Mouse (Mus musculus) gastrocnemius, postnatal 25 days (tissue): ENCODE data around the gene Ccdc142. TPM values are rescaled to one million over a fixed set of nuclear protein-coding genes. Genes with fewer than 3 reads are reported as not detected.
A peak's percentile ranks its signal among the peaks of the same experiment; 100 is the strongest.

Experiments
- DNase-seq: peaks from one replicate; pipeline ENCODE4 v3.0.0; 2022
- total RNA-seq, 2 experiments: library from RNA; stranded (reverse); gene quantifications; 1 replicate in 1 of 2; 2 replicates in 1 of 2; pipeline ENCODE4 v1.2.3; 2021

Gene Ccdc142
- total RNA-seq, 2 experiments from 2014 or later: 0.54 to 1.7 TPM

DNA sequence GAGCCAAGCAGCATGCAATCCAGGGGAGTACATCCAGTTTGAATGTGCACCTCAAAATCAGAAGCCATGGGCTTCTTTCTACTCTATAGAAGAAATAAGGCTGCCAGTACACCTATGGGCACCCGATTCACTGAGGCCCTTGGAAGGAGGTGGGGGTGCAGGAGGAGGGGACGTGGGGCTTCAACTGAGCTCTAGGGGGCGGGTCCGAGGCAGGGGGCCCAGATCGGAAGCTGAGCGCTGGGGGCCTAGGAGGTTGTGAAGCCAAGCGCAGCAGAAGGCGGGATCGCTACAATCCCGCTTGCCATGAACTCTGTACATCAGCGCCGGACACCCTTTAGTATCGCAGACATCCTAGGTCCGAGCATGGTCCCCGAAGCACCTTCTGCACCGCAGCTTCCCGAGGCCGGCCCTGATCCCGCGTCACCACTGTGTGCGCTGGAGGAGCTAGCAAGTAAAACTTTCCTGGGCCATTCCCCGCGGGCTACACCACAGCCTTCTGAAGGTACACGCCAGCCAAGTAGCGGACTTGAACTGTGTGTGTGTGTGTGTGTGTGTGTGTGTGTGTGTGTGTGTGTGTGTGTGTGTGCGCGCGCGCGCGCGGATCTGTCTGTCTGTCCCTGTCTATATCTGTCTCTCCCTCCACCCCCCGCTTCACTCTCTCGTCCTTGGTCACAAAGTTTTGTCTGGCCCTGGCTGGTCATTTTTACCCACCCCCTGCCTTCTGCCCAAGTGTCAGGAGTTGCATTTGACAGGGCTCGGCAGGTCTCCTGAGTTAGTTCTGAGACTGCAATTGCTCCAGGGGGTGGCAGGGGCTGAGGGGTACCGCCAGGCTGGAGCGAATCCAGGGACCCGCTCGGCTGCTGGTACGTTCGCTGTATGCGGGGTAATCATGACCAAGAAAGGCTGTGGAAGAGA, 15.0 kb upstream of the Ccdc142 start, which contains the start of gene Lbx2:
Gene Lbx2 (plus strand): TSS at position 247 of the 915 bp plus-strand sequence.
- no peak for DNase-seq

DNA sequence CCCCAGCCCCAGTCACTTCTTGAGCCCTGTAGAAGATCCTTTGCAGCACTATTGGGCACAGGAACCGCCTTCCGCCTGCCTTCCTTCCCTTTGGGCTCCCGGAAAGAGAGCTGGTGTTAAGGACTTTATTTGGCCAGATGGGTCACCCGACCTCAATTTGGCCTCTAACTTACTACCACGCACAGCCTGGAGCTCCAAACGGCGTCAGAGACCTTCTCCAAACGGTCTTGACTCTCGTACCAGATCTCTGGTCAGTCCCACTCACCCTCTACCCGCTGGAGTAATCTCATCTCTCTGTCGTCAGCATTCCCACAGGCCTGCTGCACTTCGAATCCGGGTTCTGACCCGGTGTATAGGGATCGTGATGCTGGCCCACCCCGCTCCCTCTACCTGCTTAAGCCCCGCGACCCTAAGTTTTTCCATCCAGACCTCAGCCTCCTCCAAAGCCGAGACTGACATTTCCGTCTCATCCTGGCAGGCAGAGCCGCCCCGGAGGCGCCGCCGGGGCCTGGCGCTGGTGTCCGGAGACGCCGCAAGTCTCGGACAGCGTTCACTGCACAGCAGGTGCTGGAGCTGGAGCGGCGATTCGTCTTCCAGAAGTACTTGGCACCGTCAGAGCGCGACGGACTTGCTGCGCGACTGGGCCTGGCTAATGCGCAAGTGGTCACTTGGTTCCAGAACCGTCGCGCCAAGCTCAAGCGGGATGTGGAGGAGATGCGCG, 14.0 kb upstream of the Ccdc142 start:
- peak; percentile 44 for DNase-seq

DNA sequence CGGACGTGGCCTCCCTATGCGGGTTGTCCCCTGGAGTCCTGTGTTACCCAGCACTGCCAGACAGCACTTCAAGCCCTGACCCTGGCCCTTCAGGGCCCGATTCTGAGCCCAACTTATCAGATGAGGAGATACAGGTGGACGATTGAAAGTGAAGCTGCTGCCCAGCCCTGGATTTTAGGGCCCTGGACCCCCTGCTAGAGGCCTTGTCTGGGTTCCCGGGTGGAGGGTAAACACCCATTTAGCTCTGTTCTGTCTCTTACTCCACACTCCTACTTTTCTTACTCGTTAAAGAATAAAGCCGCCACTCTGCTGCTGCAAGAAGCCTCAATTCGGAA, 13.5 kb upstream of the Ccdc142 start:
- no peak for DNase-seq

DNA sequence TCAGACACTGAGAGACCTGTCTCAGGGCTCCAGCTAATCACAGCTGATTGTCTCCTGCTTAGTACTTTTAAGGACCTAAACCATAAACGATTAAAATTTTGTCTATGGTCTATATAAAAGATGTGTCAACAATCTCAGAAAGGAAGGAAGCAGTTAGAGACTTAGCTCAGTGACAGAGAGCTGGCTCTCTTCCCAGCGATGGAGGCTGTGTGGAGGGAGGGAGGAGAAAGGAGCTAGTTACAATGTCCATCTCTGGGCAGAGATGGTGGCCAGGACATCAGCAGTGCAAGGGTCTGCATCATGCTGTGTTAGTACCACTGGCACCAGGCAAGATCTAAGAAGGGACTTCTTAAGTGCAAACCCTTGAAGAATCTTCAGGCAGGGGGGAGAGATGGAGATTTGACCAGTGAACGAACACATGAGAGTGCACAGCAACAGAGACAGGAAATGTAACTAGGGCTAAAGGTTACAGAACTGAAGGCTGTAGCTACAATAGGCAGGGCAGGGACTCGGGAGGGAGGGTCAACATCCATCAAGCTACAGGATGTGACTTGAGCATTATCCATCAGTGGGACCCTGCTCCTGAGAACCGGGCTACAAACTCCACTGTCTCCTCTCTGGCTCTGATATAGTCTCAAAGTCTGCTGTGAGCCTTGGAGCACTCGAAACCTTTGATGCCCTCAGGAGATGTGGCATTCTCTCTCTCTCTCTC, 8.8 kb upstream of the Ccdc142 start:
- DNase-seq: no peak

DNA sequence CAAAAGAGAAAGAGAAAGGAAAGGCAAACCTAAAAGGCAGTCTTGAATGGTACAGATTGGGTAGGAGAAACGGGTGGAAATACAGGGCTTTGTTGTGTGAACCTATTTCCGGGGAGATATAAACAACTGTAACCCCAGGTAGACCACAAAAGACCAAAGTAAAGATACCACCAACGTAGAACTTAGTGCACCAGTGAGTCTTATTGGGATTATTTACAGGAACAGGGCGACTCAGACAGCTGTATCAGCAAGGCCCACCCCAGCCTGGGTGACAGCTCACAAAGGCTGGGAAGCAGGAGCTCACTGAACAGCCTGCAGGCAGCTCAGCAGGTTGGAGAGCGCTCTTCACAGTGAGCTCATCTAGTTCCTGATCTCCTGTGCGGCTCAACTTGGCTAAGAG, 5.4 kb upstream of the Ccdc142 start:
- no peak for DNase-seq

DNA sequence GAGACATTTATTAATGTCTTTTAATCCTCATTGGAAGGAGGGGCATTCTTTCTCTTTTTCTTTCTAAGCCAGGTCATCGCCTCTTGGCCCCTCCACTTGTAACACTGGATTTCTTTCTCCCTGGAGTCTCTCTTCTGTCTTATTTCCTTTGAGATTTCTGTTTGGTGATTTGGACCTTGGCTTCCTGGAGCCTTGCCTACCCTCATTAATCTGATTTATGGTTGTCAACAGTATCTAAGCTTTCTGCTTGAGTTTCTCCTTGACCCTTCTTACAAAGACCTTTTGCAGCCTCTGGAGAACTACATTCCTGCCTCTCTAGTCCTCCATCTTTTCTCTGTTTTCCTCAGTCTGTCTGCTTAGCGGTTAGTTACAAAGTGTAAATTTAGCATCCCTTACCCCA, 3.0 kb upstream of the Ccdc142 start:
- no peak for DNase-seq

DNA sequence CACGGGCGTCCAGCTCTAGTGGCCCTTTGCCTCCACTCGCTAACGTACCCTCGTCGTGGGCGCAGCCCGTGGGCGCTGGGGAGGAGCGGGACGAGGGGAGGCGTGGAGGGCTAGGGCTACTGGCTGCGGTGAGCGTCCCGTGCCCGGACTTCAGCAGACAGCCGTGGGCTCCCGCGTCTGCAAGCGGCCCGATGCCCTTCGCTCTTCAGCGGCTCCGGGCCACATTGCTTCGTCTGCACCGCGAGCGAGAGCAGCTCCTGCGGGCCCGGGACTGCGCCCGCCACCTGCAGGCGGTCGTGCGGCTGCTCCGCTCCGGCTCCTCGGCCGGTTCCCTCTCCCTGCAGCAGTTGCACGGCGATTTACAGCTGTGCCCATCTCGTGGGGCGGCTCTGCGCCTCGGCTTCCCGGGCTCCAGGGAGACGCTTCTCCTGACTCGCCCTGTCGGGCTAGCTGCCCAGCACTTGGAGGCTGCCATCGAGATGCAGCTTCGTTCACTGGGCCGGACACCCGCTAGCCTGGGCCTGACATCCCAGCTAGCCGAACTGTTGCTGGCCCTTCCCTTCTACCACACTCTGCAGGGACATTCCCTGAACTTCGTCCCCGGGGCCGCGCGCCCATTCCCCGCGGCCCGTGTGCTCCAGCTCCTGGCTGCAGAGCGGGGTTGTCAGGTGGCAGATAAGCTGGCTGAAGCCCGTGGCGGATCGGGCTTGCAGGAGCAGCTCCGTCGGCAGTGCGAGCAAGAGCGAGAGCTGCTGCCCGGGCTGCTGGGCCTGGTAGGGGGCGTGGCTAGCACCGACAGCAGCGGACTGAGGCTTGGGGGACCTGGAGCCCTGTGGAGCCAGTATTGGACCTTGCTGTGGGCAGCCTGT, 521 bp downstream of the Ccdc142 start:
- peak; percentile 55 for DNase-seq

DNA sequence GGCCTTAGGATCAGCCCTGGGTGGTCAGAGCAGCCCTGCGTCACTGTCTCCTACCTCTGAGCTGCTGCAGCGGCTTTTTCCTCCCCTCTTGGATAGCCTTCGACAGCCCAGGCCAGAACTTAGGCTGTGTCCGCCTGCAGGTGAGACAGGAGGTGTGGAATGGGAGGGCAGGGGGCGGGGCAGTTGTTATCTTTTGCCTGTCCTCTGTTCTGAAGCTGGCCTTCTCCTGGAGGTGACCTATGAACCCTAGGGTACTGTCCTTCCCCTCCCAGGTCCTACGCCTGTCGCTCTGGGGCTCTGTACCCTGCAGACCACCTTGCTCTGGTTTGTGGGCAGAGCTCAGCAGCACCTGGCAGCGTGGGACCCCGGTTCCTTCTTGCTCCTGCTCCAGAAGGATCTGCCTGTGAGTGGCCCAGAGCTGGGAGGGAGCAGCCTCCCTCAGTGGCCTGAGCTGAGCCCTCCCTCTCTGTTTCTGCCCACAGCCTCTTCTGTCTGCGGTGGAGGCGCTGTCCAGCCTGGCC, 1.8 kb downstream of the Ccdc142 start:
- no peak for DNase-seq

DNA sequence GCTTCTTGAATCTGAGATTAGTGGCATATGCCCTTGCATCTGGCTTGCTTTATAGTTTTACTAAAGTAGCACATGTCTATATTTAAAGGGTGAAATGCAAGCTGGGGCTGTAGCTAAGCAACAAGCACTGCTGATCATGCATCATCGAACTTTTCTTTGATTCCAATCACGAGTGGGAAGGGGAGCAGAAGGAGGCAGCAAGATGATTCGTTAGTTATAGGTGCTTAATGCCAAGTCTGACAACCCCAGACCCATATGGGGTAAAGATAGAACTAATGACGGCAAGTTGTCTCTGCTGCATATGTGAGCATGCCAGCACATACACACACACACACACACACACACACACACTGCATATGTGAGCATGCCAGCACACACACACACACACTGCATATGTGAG, 2.8 kb downstream of the Ccdc142 start:
- no peak for DNase-seq

DNA sequence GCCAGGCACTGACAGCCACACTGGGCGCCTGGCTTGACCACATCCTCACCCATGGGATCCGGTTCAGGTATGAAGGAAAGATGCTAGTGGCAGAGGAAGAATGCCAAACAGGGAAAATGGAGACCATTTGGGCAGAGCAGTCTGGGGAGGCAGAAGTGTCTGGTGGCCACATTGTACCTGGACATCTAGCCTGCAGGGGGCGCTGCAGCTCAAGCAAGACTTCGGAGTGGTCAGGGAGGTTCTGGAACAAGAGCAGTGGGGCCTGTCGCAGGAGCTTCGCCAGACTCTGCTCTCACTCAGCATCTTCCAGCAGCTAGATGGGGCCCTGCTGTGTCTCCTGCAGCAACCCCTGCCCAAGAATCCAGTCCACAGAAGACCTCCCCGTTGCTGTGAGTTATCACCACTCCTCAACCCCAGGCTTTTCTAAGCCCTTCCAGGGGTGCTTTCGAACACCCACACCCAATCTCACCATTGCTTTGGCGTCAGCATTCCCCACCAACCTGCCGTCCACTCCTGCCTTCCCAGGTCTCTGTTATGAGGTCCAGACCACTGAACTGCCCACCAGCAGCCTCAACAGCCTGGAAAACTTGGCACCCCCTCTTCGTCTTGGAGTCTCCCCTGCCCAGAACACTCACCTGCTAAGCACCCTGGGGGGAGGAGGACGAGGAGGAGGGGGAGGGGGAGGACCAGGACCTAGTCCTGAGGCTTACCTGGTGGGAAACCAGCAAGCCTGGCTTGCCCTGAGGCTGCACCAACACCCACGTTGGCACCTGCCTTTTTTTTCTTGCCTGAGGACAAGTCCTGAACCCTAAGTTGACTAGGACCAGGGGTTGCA, 6.4 kb downstream of the Ccdc142 start:
- peak; percentile 52 for DNase-seq

DNA sequence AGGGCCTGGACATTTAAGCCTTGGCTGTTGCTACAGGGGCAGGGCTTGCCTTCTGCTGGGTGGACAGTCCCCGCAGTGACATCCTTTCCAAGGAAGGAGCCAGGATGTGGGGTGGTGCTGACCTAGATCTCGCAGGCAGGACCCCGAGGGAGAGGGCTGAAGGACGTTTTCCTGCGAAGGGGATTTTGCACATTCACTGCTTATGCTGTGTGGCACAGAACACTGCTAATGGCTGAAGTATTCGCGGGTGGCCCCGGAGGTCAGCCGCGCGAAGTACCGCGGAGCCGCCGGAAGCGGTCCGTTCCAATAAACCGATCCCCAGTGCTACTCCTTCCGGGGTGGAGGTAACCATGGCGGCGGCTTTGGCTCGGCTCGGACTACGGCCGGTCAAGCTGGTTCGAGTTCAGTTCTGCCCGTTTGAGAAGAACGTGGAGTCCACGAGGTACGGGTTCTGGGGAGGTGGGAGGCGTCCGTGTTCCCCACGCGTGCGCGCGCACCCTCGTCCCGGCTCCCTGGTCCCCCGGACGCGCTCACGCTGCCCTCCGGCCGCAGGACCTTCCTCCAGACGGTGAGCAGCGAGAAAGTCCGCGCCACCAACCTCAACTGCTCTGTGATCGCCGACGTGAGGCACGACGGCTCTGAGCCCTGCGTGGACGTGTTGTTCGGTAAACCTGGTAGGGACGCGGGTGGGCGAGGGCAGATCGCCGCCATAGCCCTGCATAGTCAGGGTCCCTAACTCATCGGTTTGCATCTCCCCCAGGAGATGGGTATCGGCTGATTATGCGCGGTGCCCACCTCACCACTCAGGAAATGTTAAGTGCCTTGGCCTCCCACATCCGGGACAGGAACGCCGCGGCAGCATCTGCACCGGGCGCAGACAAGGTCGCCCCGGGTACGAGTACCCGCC, 7.6 kb downstream of the Ccdc142 start, which contains the start of gene Mrpl53:
Gene Mrpl53 (plus strand): TSS at position 279 of the 907 bp plus-strand sequence.
- DNase-seq: peak; percentile 78

DNA sequence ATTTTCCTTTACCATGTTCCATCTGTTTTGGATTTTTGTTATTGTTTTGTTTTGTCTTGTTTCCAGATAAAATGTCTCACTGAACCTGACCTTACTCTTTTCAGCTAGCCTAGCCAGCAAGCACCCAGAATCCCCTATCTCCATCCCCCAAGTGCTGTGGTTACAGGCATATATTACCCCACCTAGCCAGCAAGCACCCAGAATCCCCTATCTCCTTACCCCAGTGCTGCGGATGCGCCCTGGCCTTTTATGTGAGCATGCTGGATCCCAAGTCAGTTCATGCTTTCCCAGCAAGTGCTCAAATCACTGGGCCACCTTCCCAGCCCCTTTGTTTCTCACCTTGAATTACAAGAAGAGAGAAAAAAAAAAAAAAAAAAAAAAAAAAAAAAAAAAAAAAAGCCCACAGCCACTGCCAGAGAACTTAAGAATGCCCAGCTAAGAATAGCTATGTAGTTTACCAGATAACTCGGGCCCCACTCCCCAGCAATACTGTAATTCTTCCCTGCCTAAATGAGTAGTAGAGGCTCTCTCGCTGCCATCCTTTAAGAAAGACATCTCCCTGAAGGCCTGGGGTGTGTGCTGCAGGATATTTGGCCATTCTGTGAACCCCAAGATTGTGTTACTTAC, 10.2 kb downstream of the Ccdc142 start:
- DNase-seq: no peak

DNA sequence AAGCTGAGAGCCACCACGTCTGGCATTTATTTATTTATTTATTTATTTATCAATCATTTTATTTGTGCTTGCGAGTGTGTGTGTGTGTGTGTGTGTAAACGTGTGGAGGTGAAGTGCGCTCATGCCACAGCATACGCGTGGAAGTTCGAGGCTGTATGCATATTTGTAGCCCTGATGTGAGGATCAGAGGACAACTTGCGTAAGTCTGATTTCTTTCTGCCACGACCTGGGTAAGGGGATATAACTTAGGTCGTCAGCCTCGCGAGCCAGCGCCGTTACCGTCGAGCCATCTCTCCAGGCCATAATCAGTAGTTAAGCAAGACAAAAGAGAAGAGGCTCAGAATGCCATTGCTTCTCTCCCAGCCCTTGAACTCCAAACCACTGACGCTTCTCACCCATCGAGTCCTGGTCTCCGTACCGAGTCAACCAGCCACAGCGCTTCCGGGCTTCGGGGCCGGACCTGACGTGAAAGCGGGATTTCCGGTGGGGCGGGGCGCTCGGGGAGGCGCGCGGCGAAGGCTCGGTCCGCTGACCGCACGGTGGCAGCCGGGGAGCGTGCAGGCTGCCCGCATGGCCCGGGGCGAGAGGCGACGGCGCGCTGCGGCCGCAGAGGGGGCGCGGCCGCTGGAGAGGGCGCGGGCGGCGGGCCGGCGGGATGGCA, 13.7 kb downstream of the Ccdc142 start, which contains the start of gene Mogs:
Gene Mogs (plus strand): TSS at position 486 of the 661 bp plus-strand sequence.
- peak; percentile 92 for DNase-seq

DNA sequence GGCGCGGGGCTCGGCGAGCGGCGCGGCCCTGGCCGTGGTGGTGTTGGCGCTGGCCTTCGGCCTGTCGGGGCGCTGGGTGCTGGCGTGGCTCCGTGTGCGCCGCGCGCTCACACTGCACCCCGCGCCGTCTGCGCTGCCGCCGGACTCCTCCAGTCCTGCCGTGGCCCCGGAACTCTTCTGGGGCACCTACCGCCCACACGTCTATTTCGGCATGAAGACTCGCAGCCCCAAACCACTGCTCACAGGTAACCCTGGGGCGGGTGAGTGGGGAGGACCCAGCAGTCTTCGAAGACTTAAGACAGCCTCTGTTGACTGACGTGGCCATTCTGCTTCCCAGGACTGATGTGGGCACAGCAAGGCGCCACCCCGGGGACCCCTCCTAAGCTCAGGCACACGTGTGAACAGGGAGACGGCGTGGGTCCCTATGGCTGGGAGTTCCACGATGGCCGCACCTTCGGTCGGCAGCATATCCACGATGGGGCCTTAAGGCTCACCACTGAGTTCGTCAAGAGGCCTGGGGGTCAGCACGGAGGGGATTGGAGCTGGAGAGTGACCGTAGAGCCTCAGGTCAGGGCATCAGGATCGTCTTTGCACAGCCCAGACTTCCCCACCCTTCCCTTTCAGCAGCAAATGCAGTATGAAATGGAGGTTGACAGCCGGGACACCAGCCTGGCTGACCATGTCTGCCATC, 14.4 kb downstream of the Ccdc142 start:
- DNase-seq: no peak

DNA sequence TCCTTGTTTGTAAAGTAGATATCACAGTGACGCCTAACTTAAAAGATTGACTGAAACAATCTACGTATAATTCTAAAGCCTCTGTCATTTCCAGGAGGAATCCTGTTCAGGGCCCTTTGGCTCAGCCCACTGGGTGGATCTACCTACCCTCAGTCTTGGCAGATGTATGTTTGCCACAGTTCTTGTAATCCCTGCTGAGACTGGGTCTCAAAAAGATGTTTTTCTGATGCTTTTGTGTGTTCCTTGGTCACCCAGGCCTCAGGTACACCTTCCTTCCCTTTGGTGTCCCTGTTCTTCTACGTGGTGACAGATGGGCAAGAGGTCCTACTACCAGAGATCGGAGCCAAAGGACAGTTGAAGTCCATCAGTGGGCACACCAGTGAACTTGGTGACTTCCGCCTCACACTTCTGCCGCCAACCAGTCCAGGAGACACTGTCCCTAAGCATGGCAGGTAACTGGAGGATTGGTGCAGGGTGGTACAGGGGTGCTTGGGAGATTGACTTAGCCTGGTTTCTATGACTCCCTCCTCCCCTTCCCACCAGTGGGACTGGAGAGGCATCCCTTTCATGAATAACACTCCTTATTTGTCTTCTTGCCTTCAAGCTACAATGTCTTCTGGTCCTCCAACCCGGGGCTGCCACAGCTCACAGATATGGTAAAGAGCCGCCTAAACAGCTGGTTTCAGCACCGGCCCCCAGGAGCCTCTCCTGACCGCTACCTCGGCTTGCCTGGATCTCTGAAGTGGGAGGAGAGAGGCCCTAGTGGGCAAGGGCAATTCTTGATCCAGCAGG, 15.2 kb downstream of the Ccdc142 start:
- no peak for DNase-seq

DNA sequence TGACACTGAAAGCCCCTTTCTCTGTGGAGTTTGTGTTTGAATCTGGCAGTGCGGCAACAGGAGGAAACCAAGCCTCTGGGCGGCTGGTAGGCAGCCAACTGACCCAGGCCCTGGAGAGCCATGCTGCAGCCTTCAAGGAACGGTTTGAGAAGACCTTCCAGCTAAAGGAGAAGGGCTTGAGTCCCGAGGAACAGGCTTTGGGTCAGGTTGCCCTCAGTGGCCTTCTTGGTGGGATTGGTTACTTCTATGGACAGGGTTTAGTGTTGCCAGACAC, 15.7 kb downstream of the Ccdc142 start:
- DNase-seq: no peak

DNA sequence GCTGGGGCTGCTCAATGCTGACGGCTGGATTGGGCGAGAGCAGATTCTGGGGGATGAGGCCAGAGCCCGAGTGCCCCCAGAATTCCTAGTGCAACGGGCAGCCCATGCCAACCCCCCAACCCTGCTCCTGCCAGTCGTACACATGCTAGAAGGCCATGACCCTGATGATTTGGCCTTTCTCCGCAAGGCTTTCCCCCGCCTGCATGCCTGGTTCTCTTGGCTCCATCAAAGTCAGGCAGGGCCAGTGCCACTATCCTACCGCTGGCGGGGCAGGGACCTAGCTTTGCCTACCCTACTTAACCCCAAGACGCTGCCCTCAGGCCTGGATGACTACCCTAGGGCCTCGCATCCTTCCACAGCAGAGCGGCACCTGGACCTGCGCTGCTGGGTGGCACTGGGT, 16.2 kb downstream of the Ccdc142 start:
- DNase-seq: no peak
